Mouse (Mus musculus): ENCODE results near the gene Tmem120b. TPM values are rescaled to one million over a fixed set of nuclear protein-coding genes. Genes with fewer than 3 reads are reported as not detected.

Gene Tmem120b
- total RNA-seq, 2 experiments from 2014 or later = 24.0 to 25.9 TPM

DNA sequence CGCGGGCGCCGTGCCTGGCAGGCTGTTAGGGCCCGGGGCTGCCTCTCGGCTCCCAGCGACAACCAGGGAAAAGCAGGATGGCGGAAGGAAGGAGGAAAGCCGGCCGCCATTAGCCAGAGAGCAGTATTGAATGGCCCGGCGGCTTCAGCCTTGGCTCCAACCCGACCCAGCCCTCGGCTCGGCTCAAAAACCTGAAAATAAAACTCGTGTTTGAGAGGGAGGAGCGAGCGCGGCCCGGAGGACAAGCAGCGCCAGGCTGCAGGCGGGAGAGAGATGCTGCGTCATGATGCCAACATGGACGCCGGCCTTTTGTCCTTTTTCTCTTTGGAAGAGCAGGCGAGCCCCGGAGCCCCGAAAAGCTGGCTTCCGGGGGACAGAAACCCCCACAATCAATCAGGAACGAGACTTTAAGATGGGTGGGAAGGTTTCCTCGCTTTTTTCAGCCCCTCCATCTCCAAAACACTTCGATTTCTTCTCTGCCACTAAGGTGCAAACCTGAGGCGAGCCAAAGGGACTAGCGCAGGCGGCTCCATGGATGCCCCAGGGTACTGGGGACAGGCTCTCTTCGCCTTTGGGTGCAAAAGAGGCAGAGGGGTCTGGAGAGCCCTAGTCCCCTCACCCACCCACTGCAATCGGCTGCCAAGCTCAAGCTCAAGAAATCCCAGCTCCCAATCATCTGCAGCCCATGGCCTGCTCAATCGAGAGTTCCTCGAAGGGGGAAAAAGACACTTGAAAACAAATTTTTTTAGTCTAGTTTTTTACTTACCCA lies 70.9 kb downstream of the Tmem120b start:
- peak; percentile 81 to 86 for DNase-seq (ENCODE audit: low spot score in 2 of 2)

GRCm38 (mm10) chr5:123139722-123140627 lies 71.8 kb downstream of the Tmem120b start:
- peak in 1 of 2 experiments; percentile 27 for DNase-seq (ENCODE audit: low spot score in 2 of 2)

GRCm38 (mm10) chr5:123140694-123141554 lies 72.7 kb downstream of the Tmem120b start:
- DNase-seq (ENCODE audit: low spot score in 2 of 2) = peak; percentile 75 to 89

DNA sequence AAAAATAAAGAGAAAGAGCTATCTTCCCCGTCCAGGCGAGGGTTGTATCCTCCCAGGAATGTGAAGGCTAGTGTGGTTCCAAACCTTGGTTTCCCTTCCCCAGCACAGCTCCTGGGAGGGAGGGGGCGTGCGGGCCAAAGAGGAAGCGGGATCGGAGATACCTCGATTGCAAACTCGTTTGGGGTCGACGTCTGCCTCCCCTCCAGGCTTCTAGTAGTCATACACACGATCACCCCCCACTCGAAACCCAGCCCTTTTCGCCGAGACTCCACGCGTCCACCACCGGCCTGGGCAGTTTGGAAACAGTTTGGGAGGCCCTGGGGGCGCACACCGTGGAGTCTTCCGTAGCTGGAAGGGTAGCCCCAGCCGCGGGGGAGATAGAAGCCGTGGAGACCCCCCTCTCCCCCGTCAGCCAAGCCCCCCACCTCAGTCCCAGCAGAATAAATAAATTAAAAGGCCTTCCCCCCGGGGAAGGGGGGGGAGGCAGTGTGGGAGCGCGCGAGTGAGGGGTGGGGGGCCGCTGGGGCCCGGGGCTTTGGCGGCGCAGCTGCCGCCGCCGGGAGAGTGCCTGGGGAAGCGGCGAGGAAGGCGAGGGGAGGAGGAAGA lies 73.4 kb downstream of the Tmem120b start:
- DNase-seq (ENCODE audit: low spot score in 2 of 2) = peak in 1 of 2 experiments; percentile 62

DNA sequence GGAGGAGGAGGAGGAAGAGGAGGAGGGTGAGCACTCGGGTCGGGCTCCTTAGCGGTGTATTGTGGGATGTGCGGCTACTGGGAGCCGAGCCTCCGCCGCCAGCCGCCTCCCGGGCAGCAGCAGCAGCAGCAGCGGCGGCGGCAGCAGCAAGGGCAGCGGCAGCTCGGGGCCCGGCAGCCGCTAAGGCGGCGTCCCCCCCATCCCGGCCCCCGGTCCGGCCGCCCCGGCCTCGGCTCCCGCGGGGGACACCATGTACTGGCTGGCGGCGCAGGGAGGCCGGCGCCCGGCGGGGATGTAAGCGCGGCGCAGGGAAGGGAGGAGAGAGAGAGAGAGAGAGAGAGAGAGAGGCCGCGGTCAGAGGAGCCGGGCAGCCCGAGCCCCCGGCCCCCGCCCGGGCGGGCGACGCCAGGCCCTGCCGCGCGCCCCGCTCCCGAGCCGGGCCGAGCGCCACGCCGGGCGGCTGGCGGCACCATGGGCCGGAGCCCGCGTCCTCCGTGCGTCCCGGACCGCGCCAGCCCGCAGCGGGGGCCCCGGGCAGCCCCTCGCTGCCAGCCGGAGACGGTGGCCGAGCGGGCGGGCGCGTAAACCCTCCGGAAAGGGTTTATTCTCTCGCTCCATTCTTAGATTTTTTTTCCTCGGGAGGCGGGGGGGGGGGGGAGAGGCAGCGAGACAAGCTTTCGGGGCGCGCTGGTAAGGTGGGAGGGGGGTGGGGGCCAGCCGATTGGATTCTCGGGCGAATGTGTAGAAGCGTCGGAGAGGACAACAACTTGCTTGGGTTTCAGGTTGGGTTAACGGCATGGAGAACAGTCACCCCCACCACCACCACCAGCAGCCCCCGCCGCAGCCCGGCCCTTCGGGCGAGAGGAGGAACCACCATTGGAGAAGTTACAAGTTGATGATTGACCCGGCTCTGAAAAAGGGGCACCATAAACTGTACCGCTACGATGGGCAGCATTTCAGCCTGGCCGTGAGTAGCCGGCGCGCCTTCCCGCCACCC lies 74.2 kb downstream of the Tmem120b start, which contains the start of gene Setd1b:
TSS of gene Setd1b (plus strand) at position 33 of the 997 bp plus-strand sequence.
- peak in 1 of 2 experiments; percentile 58 for DNase-seq (ENCODE audit: low spot score in 2 of 2)

DNA sequence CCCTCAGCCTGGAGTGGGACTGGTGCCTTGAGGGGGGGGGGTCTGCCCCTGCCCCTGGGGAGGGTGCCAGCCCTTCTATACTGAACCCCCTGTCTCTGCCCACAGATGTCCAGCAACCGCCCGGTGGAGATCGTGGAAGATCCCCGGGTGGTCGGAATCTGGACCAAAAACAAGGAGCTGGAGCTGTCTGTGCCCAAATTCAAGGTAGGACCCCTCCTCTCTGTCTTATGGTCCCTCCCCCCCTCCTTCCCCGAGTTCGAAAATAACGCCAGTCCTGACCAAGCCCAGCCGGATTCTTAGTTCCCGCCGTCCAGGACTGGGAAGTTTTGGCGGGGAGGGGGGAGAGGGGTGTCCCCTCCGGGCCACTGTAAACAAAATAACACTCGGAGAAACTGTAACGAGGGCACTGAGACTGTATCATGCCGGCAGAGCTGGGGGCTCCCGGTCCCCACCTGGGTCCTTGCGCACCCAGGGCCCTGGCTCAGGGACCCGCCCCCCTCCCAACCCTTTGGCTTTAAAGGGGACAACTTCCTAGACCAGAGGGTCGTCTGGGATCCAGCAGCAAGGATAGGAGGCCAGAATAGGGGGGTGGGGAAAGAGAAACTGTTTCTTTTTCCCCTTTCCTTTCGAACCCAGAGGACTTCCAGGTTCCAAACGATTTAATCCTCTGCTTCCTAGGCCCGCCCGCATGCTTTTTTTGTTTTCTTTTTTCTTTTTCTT lies 75.2 kb downstream of the Tmem120b start:
- DNase-seq (ENCODE audit: low spot score in 2 of 2) = peak in 1 of 2 experiments; percentile 44

DNA sequence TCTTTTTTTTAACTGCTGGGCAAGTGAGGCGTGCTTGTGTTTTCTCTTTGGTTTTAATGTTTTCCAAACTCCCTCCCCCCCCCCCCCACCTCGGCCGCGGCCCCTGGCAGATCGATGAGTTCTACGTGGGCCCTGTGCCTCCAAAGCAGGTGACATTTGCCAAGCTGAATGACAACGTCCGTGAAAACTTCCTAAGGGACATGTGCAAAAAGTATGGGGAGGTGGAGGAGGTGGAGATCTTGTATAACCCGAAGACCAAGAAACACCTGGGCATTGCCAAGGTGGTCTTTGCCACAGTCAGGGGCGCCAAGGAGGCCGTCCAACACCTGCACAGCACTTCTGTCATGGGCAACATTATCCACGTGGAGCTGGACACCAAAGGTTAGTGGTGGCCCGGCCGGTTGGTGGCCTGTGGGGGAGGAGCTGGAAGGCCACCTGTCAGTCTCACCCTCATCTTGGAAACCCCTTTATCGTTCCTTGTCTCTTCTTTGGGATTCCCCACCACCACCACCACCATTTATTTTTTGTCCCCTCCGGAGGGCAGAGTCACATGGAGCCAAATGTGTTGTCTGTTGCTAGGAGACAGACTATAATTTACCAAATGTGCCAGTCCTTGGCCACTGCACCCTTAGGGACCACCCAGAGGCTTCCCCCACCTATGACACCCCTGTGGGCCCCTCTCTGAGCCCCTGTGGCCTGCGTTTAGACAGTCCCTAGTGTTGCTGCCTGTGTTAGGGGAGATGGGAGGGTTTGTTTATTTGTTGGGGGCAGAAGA lies 75.9 kb downstream of the Tmem120b start:
- DNase-seq (ENCODE audit: low spot score in 2 of 2) = peak in 1 of 2 experiments; percentile 10

- peak in 1 of 2 experiments; percentile 12 for DNase-seq (ENCODE audit: low spot score in 2 of 2)
Measured at GRCm38 (mm10) chr5:123144746-123145590, 76.8 kb downstream of the Tmem120b start.

GRCm38 (mm10) chr5:123146357-123146756 lies 78.1 kb downstream of the Tmem120b start:
- no peak for DNase-seq (ENCODE audit: low spot score in 2 of 2)

GRCm38 (mm10) chr5:123147569-123147968 lies 79.4 kb downstream of the Tmem120b start:
- no peak for DNase-seq (ENCODE audit: low spot score in 2 of 2)

DNA sequence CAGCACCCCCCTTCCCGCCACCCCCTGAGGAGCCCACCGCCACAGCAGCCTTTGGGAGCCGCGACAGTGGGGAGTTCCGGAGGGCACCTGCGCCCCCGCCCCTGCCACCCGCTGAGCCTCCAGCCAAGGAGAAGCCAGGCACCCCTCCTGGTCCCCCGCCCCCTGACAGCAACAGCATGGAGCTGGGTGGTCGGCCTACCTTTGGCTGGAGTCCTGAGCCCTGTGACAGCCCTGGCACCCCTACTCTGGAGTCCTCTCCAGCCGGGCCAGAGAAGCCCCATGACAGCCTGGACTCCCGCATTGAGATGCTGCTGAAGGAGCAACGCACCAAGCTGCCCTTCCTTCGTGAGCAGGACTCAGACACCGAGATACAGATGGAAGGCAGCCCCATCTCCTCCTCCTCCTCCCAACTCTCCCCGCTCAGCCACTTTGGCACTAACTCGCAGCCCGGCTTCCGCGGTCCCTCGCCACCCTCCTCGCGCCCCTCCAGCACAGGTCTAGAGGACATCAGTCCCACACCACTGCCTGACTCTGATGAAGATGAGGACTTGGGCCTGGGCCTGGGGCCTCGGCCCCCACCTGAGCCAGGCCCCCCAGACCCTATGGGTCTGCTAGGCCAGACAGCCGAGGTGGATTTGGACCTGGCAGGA lies 80.0 kb downstream of the Tmem120b start:
- DNase-seq (ENCODE audit: low spot score in 2 of 2) = no peak

- DNase-seq (ENCODE audit: low spot score in 2 of 2) = peak; percentile 89 to 93
Measured at GRCm38 (mm10) chr5:123149451-123150400, 81.5 kb downstream of the Tmem120b start.

- no peak for DNase-seq (ENCODE audit: low spot score in 2 of 2)
Measured at GRCm38 (mm10) chr5:123150641-123151040, 82.4 kb downstream of the Tmem120b start.

- no peak for DNase-seq (ENCODE audit: low spot score in 2 of 2)
Measured at GRCm38 (mm10) chr5:123151077-123151476, 82.9 kb downstream of the Tmem120b start.

GRCm38 (mm10) chr5:123151707-123152362 lies 83.6 kb downstream of the Tmem120b start:
- DNase-seq (ENCODE audit: low spot score in 2 of 2) = no peak

Data from gastrocnemius, postnatal 4 days (tissue).